Mouse (Mus musculus) hindbrain, postnatal 0 days (tissue): ENCODE results near the gene Igf2bp3. TPM values are rescaled to one million over a fixed set of nuclear protein-coding genes. Genes with fewer than 3 reads are reported as not detected.

Source experiments
- ATAC-seq: fragments of 200-750 bp; cut with Nextera tagmentation; 2 replicates; pipeline ENCODE4 v1.8.0; 2017; ENCODE audit warnings: mild to moderate bottlenecking, moderate TSS enrichment, moderate library complexity
- DNase-seq: peaks from one replicate; pipeline ENCODE4 v3.0.0-alpha.2; 2015; ENCODE audit warnings: low spot score
- H3K27ac ChIP-seq: fragments of 300-500 bp; sonication (generic); 2 replicates; pipeline ENCODE4 v1.5.1; 2014; ENCODE audit warnings: mild to moderate bottlenecking
- H3K27me3 ChIP-seq: fragments of 300-500 bp; sonication (generic); 2 replicates; pipeline ENCODE4 v1.6.1; 2014; ENCODE audit warnings: low read length, mixed read lengths; ENCODE audit not compliant: insufficient read depth
- H3K36me3 ChIP-seq: fragments of 300-500 bp; sonication (generic); 2 replicates; pipeline ENCODE4 v1.6.1; 2014; ENCODE audit warnings: low read length, mixed read lengths; ENCODE audit not compliant: insufficient read depth
- H3K4me1 ChIP-seq: fragments of 300-500 bp; sonication (generic); 2 replicates; pipeline ENCODE4 v1.6.1; 2014; ENCODE audit warnings: antibody characterized with exemption, low read length, mixed read lengths; ENCODE audit not compliant: insufficient read depth
- H3K4me2 ChIP-seq: fragments of 300-500 bp; sonication (generic); 2 replicates; pipeline ENCODE4 v1.6.1; 2014; ENCODE audit warnings: low read depth, mild to moderate bottlenecking, low read length, moderate library complexity, mixed read lengths
- H3K4me3 ChIP-seq: fragments of 300-500 bp; sonication (generic); 2 replicates; pipeline ENCODE4 v1.5.1; 2014; ENCODE audit warnings: low read length
- H3K9ac ChIP-seq: fragments of 300-500 bp; sonication (generic); replicated peaks from 2 replicates; pipeline ENCODE4 v1.6.1; 2014; ENCODE audit warnings: mild to moderate bottlenecking, low read length, moderate library complexity, mixed read lengths
- H3K9me3 ChIP-seq: fragments of 300-500 bp; sonication (generic); 2 replicates; pipeline ENCODE4 v1.6.1; 2016; ENCODE audit warnings: low read length, mixed read lengths
- CTCF ChIP-seq: IDR thresholded peaks from 2 replicates; pipeline ENCODE4 v1.5.1; 2016; ENCODE audit warnings: antibody characterized with exemption, control low read depth, low read depth
- WGBS: fragments of 180-500 bp; shearing (Covaris S2); extraction: QIAGEN DNeasy Blood & Tissue Kit; methylation state at CpG from one replicate; pipeline ENCODE4 v1.1.7; 2014; 5-methylcytosine and 5-hydroxymethylcytosine counted together
- polyA plus RNA-seq: library from polyadenylated mRNA; unstranded; fragments of >200 nt; fragmentation: Nextera tagmentation; extraction: Ambion mirVana; gene quantifications from 2 replicates; pipeline ENCODE4 v1.2.1, GENCODE M21; 2015
- total RNA-seq: library from RNA; depleted of rRNA; stranded (reverse); fragments of >200 nt; gene quantifications from 2 replicates; pipeline ENCODE4 v1.2.3, GENCODE M21; 2014

Igf2bp3 gene
- total and polyA plus RNA-seq, 2 experiments from 2014 or later, result 8.9 to 16.6 TPM

DNA sequence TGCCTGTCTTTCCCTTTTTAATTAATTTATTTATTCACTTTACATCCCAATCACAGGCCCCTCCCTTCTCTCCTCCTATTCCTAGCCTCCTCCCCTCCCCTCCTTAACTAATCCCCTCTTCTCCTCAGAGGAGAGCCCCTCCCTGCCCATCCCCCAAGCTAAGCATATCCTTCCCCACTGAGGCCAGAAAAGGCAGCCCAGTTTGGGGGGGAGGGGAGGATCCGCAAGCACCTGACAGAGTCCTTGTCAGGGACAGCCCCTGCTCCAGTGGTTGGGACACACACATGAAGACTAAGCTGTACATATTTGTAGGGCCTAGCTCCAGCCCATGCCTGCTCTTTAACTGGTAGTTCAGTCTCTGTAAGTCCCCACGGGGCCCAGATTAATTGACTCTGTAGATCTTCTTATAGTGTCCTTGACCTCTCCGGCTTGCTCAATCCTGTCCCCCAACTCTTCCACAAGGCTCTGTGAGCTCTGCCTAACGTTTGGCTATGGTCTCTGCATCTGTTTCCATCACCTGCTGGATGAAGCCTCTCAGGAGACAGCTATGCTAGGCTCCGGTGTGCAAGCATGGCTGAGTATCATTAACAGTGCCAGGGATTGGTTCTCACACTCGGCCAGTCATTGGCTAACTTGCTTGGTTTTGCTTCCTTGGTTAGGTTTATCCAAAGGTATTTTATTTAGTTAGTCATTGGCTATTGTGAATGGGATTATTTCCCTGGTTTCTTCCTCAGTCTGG is 82.2 kb downstream of the Igf2bp3 start:
- Histone ChIP-seq H3K27me3 (no peaks in the 10 kb centered on the region), H3K36me3 (no peaks in the 10 kb centered on the region), H3K4me1 (no peaks in the 10 kb centered on the region), H3K4me3 (no peak overlapping the region), H3K4me2 (no peak overlapping the region), H3K27ac (no peak overlapping the region), H3K9ac (no peak overlapping the region), H3K9me3 (no peaks in the 10 kb centered on the region)
- 55% methylated on average over 6 of the region's 6 CpGs for WGBS
- ATAC-seq (no peak), DNase-seq (no peak)
- TF ChIP-seq CTCF, result no peak

GRCm38 (mm10) chr6:49131855-49132254 is 82.9 kb downstream of the Igf2bp3 start:
- no peaks in the 10 kb centered on the region for H3K9me3 ChIP-seq
- H3K27ac ChIP-seq, result no peak overlapping the region
- TF ChIP-seq CTCF, result no peak
- WGBS, result 74% methylated on average over 9 of the region's 9 CpGs
- ATAC-seq, result no peak
- no peaks in the 10 kb centered on the region for H3K36me3 ChIP-seq
- no peaks in the 10 kb centered on the region for H3K4me1 ChIP-seq
- no peak overlapping the region for H3K9ac ChIP-seq
- H3K27me3 ChIP-seq, result no peaks in the 10 kb centered on the region
- DNase-seq, result no peak
- no peak overlapping the region for H3K4me3 ChIP-seq
- H3K4me2 ChIP-seq, result no peak overlapping the region

DNA sequence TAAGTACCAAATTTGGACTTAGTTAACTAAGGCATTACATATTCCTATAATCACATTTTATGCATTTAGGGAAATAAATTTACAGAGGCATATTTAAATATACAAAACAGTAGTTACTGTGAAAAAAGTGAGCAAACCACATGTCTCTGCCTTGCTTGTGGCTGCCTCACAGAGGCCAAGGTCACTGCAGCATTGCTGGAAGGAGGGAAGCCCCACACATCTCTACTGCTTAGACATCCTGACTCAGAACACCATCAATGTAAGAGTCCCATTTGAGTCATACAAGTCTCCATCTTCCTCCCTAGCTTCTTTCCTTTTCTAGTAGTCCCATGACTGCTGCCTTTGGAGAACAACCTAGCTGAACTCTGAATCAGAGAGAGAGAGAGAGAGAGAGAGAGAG is 84.4 kb downstream of the Igf2bp3 start:
- Histone ChIP-seq H3K36me3 (no peaks in the 10 kb centered on the region), H3K27me3 (no peaks in the 10 kb centered on the region), H3K27ac (no peak overlapping the region), H3K4me1 (no peaks in the 10 kb centered on the region), H3K9ac (no peak overlapping the region), H3K9me3 (no peaks in the 10 kb centered on the region), H3K4me2 (no peak overlapping the region), H3K4me3 (no peak overlapping the region)
- DNase-seq (no peak), ATAC-seq (no peak)
- TF ChIP-seq CTCF, result no peak

GRCm38 (mm10) chr6:49120370-49120769 is 94.4 kb downstream of the Igf2bp3 start:
- DNase-seq (no peak), ATAC-seq (no peak)
- H3K4me3 ChIP-seq, result no peak overlapping the region
- H3K4me1 ChIP-seq, result no peaks in the 10 kb centered on the region
- 95% methylated on average over 3 of the region's 3 CpGs for WGBS
- H3K4me2 ChIP-seq, result no peak overlapping the region
- no peak overlapping the region for H3K27ac ChIP-seq
- TF ChIP-seq CTCF, result no peak
- H3K36me3 ChIP-seq, result no peaks in the 10 kb centered on the region
- H3K9me3 ChIP-seq, result no peaks in the 10 kb centered on the region
- no peaks in the 10 kb centered on the region for H3K27me3 ChIP-seq
- H3K9ac ChIP-seq, result no peak overlapping the region

DNA sequence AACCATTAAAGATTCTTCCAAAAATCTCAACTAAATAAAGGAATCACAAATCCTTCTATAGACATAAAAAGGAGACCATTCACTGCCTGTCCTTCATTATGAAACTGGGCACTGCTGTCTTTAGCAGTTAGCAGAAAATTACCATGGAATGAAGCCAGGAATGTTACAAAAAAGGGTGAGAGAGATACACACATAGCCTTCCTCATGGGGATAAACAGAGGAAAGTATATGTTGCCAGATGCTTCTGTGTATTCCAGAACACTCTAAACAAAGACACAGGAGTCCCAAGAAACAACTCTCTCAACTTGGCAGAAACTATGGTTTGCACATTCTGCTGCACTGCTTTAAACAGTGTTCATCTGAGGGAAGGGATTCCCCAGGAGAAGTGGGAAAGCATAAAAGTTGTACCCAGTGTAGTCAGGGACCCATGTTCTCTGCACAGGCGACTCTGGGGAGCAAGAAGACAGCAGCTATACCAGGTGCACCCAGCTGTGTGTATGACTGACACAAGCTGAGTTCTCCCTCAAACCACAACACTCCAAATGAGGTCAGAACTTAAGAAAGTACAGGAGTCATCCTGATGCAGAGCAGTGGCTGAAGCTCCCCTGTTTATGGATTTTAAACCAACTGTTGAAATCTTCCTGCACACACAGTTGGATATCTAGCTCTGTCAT is 95.2 kb downstream of the Igf2bp3 start:
- H3K36me3 ChIP-seq, result no peaks in the 10 kb centered on the region
- ATAC-seq (no peak), DNase-seq (peak; percentile 10)
- H3K4me1 ChIP-seq, result no peaks in the 10 kb centered on the region
- no peak overlapping the region for H3K27ac ChIP-seq
- H3K9me3 ChIP-seq, result no peaks in the 10 kb centered on the region
- H3K4me3 ChIP-seq, result no peak overlapping the region
- H3K9ac ChIP-seq, result no peak overlapping the region
- no peaks in the 10 kb centered on the region for H3K27me3 ChIP-seq
- TF ChIP-seq CTCF, result no peak
- 65% methylated on average over 1 of the region's 1 CpGs for WGBS
- no peak overlapping the region for H3K4me2 ChIP-seq

GRCm38 (mm10) chr6:49118446-49118845 is 96.3 kb downstream of the Igf2bp3 start:
- DNase-seq (no peak), ATAC-seq (no peak)
- H3K27me3 ChIP-seq, result no peaks in the 10 kb centered on the region
- H3K4me2 ChIP-seq, result no peak overlapping the region
- no peak overlapping the region for H3K4me3 ChIP-seq
- 81% methylated on average over 8 of the region's 8 CpGs for WGBS
- no peaks in the 10 kb centered on the region for H3K9me3 ChIP-seq
- H3K9ac ChIP-seq, result no peak overlapping the region
- no peaks in the 10 kb centered on the region for H3K36me3 ChIP-seq
- H3K27ac ChIP-seq, result no peak overlapping the region
- TF ChIP-seq CTCF, result no peak
- H3K4me1 ChIP-seq, result no peaks in the 10 kb centered on the region

- WGBS, result 94% methylated on average over 8 of the region's 8 CpGs
- no peak for TF ChIP-seq CTCF
- no peak overlapping the region for H3K4me3 ChIP-seq
- H3K4me2 ChIP-seq, result no peak overlapping the region
- no peaks in the 10 kb centered on the region for H3K4me1 ChIP-seq
- no peaks in the 10 kb centered on the region for H3K27me3 ChIP-seq
- ATAC-seq (no peak), DNase-seq (no peak)
- no peak overlapping the region for H3K27ac ChIP-seq
- H3K9me3 ChIP-seq, result no peaks in the 10 kb centered on the region
- H3K36me3 ChIP-seq, result no peaks in the 10 kb centered on the region
- no peak overlapping the region for H3K9ac ChIP-seq
Measured at GRCm38 (mm10) chr6:49116241-49116640, 98.5 kb downstream of the Igf2bp3 start.
